Mouse (Mus musculus): ENCODE data around the gene Msi2.

DNA sequence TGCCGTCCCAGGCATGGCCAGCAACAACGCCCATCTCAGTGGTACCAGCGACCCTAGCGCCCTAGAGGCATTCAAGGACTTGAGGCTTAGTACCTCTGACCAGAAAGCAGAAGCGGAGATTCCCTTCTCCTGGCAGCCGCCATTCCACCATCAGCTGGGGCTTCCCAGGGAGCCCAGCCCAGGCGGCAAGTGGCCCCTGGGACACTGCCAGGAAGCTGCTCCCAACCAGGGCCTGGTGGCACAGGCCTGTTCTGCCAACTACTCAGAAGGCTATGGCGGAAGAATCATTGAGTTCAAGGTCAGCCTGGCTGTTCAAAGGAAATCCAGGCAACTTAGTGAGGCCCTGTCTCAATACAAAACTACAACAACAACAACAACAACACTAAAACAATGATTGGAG is 91.7 kb downstream of the Msi2 start:
- TF ChIP-seq CTCF (conservative IDR thresholded peaks at IDR 0.05; ENCODE audit: low read length) (no peak), POU5F1 (IDR thresholded peaks at IDR 0.05; ENCODE audit: borderline replicate concordance, low read length) (no peak)

All from E14TG2a.4 (cell line).